Mouse (Mus musculus): ENCODE measurements around the gene Chtf18.

Gene Chtf18

DNA sequence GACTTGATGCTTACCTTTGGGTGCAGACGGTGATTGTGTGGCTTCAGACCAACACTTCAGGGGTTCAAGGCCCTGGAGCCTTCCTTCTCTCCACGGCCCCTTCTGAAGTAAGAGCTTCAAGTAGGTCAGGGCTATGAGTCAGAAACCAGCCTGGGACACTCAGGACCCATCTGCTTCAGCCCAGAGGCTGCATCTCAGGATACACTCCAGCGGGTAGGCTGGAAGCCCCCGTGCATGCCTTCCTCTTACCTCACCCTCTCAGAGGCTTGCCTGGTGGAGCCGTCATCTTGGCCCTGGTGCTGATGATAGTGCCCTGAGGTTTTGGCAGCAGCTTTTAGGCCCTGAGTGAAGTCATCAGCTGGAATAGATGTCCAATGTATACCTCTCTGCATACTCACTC, 8.0 kb upstream of the Chtf18 start:
- no peak for DNase-seq (ENCODE audit: low read depth, low spot score)

DNA sequence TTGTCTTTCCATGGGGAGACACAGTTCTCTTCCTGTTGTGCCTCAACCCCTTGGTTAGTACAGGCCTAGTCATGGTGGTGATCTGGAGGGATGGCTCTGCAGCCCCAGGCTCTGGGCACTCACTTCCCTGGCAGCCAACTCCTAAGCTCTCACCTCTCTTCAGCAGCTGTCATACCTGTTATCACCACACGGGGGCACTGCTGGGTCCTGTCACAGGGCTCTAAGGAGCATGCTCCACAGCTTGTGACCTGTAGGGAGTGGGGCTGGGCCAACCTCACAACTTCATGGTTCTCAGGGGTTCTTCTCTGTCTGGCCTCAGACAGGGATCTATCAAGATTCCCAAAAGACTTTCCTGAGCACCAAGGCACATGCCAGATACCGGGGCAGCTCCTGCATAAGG, 4.9 kb upstream of the Chtf18 start:
- DNase-seq (ENCODE audit: low read depth, low spot score): peak; percentile 84

DNA sequence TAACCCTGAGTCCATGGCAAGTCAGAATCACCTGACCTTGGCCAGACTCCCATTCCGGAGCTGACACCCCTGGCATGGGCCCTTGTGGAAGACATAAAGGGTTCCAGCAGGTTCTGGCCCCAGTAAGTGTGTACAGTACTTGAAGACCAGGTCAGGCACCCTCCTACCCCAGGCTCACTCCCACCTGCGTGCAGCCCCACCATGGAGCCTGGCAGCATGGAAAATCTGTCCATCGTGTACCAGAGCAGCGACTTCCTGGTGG, 721 bp upstream of the Chtf18 start:
- DNase-seq (ENCODE audit: low read depth, low spot score): no peak

DNA sequence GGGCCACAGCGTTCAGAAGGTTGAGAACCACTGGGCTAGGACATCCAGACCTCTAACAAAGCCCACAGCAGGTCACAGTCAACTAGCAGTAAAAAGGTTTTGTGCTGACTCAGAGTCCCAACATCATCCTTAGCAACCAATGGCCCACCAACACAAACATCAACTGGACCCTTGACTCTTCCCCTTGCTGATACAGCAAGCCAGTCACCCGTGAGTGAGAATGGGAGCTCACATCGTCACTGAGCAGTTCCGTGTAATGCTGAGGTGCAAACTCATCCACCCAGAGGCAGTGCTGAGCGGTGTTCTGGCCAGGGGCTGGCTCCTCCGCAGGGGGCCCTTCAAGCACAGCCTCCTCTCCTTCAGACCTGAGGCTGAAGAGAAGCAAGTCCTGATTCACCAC, 2.0 kb downstream of the Chtf18 start:
- DNase-seq (ENCODE audit: low read depth, low spot score): no peak

DNA sequence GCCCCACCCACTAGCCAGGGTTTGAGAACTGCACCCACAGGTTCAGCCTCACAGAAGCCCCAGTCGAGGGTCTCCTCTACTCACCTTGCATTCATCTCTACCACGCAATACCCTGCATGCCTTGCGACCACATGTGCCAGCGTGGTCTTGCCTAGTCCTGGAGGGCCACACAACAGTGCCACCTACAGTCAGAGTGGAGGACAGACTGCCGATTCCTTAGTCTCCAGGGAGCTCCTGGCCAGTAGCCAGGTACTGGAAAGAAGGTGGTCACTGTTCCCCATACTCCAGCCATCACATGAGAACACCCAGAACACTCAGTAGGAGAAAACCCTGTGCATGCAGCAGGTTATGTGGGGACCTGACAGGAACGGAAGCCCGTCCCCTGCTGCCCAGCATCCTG, 3.3 kb downstream of the Chtf18 start:
- no peak for DNase-seq (ENCODE audit: low read depth, low spot score)

DNA sequence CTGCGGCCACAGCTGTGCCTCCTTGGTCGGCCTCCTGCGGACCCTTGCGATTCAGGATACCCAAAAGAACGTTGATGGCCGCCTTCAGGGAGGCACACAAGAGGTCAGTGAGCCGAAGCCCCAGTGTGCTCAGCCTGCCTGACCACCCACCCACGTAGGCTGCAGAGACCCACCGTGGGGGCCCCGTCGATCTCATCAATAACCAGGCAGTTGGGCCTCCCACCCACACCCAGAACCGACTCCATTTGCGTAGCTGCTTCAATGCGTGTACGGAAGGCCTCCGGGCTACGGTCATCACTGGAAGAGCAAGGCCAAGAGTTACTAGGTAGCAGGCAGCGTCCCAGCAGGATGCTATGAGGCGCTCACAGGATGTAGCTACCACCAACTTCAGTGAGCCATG, 3.7 kb downstream of the Chtf18 start:
- DNase-seq (ENCODE audit: low read depth, low spot score): no peak

DNA sequence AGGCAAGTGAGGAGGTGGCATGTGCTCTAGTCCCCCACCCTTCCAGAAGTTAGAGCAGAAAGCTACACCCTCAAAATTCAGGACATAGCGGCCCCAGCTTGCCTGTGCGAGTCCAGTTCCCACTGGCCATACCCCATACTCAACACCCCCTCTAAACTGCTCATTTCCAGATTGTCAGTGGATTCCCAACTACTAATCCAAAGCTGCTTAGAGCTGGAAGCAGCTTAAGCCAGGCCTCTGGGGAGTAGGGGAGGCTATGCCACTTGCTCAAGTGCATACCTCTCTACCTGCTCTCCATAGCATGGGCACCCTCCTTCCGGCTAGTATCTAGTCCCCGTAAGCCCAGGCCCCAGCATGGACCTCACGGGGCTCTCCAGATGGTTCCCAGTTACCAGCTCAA, 5.7 kb downstream of the Chtf18 start:
- DNase-seq (ENCODE audit: low read depth, low spot score): peak; percentile 81

DNA sequence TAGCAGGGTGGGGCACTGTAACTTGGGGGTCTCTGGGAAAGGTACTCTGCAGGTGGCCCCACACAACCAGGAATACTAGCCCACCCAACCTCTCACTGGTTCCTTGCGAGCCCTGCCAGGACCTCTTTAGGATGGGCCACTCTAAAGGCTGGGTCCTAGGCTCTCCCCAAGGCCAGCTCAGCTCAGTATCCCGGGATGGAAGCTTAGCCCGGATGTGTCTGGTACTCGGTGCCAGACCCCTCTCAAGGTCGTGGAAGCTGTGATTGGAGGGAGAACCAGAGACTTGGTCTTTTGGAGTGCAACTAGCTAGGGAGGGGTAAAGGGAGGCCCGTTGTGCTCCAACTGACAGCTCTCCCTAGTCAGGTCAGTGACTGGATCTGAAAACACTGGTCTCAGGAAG, 9.5 kb downstream of the Chtf18 start:
- no peak for DNase-seq (ENCODE audit: low read depth, low spot score)

DNA sequence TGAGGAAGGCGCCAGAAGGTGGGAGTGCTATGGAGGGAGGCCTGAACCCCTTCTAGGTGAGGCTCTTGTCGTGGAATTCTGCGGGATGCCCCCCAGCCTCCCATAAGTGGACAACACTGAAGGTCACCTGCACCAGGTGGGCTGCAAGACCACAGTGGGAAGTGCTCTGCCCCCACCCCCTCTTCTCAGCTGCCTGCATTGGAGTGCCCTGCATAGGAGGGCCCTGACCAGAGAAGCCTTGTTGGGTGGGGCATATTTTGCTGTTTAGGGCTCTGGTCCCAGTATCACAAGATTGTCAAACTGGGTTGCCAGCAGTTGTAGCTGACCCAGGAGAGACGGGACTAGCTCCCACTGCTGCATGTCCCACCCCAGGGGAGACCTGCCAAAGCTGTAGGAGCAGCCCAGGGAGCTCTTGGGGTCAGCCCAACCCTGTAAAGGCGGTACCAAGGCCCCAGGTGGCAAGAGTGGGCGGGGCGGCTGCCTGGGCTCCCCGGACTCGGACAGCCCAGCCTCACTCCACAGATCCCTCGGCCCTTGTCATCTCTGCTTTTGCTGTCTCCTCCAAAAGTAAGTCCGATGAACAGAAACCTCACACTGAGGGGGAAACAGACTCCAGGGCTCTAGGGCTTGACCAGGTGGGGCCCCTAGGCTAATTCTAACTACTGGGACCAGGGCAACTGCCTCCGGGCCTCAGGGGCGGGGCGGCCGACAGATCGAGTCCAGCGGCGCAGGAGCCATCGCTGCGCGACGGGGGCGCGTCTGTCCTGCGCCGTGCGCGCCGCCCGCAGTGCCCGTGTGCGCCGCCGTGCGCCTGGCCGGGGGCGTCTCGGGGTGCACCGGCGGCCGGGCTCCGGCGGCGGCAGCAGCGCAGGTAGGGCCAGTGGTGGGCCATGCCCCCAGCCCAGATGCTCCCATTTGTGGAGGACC, 10.2 kb downstream of the Chtf18 start, which contains the start of gene Gng13:
Gene Gng13 (plus strand): TSS at position 461 of the 927 bp plus-strand sequence.
- no peak for DNase-seq (ENCODE audit: low read depth, low spot score)

DNA sequence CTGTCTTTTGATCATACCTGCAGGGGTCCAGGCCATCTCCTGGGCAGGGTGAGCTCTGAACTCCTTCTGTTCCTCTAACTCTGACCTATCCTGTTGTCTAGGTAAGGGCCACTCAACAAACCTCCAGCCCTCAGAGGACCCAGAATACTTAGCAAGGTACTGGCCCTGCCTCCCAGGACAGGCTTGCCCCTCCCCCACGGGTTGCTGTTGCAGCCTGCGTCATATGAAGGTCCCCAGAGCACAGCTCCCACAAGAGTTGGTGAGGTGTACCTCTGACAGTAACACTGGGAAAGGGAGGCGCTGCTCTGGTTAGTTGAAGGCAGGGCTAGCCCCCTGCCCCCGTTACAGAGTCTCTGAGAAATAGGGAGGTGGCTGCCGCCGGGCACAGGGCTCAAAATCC, 11.1 kb downstream of the Chtf18 start:
- DNase-seq (ENCODE audit: low read depth, low spot score): no peak

DNA sequence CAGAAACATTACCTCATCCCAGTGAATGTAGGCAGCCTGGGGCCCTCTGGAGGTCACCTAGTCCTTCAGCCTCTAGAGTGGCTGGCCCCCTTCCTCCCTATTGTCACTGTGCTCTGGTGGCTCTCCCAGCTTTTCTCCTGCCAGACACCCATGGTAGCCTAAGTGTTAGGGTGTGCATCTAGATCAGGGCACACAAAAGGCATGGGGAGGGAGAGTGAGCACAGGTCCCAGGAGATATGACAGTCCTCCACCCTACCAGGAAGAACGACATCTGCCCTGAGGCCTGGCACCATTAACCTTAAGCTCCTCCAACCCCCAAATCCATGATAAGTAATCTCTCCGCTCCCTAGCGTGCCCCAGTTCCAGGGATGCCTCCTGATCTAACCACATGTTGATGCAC, 11.6 kb downstream of the Chtf18 start:
- no peak for DNase-seq (ENCODE audit: low read depth, low spot score)

DNA sequence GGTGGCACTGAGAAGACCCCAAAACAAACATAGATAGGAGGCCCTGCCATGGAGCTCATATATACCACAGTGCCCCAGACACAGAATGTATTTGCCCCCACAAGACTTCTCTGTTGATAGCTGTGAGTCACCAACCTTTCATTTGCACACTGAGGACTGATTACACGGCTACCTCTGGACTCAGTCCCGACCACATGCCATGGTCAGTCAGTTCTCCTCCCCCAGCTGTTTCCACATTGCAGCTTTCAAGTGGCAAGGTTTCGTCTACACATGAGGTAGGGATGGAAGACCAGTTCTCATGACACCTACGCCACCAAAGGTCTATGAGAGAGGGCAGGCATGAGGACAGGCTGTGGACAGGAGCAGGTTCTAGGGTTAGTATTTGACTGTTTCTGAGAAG, 16.1 kb downstream of the Chtf18 start:
- DNase-seq (ENCODE audit: low read depth, low spot score): no peak

DNA sequence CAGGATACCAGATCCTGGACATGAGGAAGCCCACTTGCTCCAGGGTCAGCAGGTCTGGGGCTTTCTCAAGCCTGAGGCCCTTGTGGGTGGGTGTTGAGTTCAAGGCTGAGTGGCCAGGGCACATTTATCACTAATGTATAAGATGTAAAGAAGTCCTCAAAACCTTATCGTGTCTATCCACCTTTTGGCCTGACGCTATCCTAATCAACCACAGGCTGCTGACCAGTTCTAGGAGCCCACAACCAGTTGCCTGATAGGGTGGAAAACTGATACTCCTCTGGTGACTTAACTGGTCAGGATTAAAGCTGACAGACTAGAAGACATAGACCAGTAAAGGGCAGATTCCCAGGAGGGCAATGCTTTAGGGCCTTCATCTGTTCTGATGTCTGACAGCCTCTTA, 17.2 kb downstream of the Chtf18 start:
- DNase-seq (ENCODE audit: low read depth, low spot score): no peak

DNA sequence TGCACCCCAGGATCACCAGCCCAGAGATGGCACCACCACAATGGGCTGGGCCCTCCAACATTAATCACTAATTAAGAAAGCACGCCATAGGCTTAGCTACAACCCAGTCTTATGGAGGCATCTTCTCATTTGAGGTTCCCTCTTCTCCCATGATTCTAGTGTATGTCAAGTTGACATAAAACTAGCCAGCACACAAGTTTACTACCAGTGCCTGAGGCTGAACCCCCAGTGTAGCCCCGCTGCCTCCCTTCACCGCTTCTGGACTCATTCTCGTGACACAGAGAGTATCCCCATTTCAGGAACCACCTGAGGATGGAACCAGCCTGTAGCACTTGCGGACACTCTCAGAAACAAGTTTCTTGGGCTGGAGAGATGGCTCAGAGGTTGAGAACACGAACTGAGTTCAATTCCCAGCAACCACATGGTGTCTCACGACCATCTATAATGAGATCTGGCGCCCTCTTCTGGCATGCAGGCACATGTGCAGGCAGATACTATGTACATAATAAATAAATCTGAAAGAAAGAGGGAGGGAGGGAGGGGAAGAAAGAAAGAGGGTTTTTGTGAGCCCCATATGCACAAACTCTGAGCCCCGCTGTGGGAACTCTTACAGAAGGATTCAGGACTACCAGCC, 26.2 kb downstream of the Chtf18 start:
- no peak for DNase-seq (ENCODE audit: low read depth, low spot score)

DNA sequence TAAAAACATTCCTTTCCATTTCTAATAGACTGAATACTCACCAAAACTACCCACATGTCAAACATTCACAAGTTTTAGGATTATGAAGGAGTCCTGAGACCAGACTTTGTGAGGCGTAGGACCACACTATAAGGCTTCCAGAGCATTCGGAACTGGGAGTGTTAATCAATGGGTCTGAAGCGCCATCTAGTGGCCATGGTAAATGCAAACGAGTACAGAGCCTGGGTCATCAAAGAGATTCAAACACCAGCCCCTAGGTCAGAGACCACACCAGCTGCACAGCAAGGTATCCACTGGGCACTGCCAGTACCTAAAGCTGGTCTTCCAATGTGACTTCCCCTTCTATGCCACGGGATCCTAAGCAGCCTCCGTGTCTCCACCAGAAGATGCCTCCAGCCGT, 28.8 kb downstream of the Chtf18 start:
- peak; percentile 82 for DNase-seq (ENCODE audit: low read depth, low spot score)

DNA sequence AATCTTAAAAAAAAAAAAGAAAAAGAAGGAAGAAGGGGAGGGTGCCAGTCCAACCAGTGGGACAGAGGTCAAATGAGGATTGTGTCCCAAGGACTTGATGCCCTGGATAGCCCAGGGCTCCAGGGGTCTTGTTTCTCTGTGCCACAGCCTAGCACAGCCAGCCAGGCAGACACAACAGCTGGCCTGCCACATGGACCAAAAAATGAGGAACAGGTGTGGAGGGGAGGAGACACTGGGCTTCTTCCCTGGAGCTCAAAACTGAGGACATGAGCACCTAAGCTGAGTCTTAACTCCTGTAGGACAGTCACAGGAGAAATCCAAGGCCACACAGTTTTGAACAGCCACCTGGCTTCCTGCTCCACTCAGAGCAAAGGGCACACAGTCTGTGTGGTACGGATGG, 31.0 kb downstream of the Chtf18 start:
- DNase-seq (ENCODE audit: low read depth, low spot score): no peak

DNA sequence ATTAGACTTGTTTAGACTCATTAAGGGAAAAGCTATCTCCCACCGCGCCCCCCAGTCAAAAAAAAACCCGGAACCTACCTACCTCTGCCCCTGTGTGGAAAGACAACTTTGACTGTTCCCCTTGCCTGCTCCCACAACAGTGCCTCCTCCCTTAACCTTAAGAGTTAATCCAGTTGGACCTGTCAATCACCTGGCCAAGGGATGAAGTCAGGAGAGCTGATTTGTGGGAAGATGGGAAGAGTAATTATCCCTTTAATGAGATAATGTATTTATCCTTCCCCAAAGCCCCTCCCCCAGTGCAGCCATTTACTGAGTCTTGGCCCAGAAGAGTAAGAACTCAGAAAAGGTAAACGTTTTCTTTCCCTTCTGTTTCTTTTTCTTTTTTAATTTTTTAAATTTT, 38.3 kb downstream of the Chtf18 start:
- peak; percentile 48 for DNase-seq (ENCODE audit: low read depth, low spot score)

DNA sequence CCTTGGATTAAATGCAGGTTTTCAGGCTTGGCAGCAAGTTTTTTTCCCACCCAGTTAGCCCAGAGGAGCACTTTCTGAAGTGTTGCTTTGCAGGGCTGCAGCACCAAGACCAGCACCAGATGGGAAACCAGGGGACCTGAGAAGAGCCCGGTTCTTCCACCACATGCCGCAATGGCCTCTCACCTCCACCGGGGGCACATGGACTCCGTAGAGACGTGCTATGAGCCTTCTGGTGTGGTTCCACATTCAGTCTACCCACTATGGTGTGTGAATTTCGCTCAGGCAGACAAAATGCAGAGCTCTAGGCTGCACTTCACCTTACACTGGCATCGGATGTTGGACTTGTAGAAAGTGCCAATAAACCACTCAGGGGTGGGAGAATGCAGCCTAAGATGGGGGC, 40.9 kb downstream of the Chtf18 start:
- no peak for DNase-seq (ENCODE audit: low read depth, low spot score)

DNA sequence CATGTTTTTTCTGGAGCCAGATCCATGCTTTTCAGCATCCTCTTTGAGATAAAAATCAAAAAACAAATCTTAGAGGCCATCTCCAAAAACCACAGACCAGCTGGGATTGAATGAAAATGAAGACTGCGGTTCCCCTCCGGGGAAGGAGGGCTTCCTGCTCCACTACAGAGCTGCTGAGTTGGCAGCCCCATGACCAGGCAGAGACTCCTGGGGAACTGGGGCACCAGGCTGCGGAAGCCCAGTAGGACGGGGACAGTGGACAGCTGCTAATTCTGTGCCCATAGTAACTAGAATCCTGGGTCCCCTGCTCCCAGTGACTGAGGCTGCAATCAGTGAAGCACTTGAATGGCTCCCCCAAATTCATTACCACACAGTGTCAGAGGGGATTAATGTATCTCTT, 45.6 kb downstream of the Chtf18 start:
- no peak for DNase-seq (ENCODE audit: low read depth, low spot score)

DNA sequence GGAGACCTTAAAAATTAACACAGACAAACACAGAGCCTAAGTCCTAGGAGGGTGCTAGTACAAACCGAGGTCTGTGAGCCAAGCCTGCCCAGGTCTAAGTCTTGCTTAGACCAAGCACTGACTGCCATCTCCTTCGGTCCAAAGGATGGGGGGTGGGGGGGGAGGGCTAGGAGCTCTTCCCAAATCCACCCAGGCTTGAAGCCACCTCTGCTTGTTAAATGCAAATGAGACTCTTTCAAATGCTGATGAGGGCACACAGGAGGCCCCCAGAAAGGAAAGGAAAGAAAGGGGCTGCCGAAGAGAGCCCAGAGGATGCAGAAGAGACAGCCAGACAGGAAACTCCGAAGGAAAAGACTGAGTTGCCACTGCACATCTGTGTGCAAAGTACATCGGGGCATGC, 47.4 kb downstream of the Chtf18 start:
- no peak for DNase-seq (ENCODE audit: low read depth, low spot score)

DNA sequence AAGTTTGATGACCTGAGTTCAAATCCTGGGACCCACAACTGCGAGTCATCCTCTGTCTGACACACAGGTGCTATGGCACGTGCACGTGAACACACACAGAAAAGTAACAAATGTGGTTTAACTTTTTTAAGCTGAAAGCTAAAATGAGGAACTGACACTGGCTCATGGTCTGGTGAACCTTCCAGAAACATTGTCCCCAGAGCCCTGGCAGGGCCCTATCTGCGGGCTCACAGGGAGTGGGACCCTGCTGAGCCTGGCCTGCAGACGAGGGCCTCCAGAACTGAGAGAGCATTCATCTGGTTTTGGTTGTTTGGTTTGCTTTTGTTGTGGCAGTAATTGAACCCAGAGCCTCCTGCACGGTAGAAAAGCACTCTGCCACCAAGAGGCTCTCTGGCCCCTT, 49.2 kb downstream of the Chtf18 start:
- no peak for DNase-seq (ENCODE audit: low read depth, low spot score)

DNA sequence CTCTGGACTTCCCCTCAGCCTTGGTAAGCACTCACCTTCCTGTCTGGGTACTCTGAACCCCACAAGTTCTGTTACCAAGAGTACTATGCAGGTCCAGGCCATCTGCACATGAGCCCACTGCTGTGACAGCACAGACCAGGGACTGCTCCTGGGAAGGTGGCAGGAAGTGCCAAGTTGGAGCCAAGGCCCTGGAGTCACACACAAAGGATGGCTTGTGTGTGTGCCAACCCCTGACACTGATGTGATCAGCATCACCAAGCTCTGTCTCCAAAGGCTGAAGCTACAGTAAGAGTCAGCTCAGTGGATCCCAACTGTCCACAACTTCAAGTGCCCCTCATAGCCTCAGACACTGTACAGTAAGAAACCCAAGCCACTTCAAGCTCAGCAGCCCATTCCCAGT, 54.2 kb downstream of the Chtf18 start:
- DNase-seq (ENCODE audit: low read depth, low spot score): no peak
